Mouse (Mus musculus): Measurements from ENCODE around the gene Rnf220.

- no peak for TF ChIP-seq POLR2A (IDR thresholded peaks at IDR 0.05; ENCODE audit: low read depth, low read length)
- TF ChIP-seq EP300 (IDR thresholded peaks at IDR 0.05; ENCODE audit: low read length), result no peak
- TF ChIP-seq CTCF (conservative IDR thresholded peaks at IDR 0.05 in 1 of 2, IDR thresholded peaks at IDR 0.05 in 1 of 2; ENCODE audit: low read depth in 2 of 2, low read length in 2 of 2), result no peak
- TF ChIP-seq NRF1 (IDR thresholded peaks at IDR 0.05; ENCODE audit: low read depth, low read length), result no peak
- TF ChIP-seq TCF12 (IDR thresholded peaks at IDR 0.05; ENCODE audit: low read depth, low read length), result no peak
- no peak for TF ChIP-seq ZC3H11A (IDR thresholded peaks at IDR 0.05; ENCODE audit: low read depth, low read length)
- TF ChIP-seq UBTF (IDR thresholded peaks at IDR 0.05; ENCODE audit: low read depth, low read length), result no peak
- no peak for TF ChIP-seq RCOR1 (conservative IDR thresholded peaks at IDR 0.05; ENCODE audit: low read depth, low read length)
- no peak for TF ChIP-seq SIN3A (IDR thresholded peaks at IDR 0.05; ENCODE audit: low read length)
- no peak for TF ChIP-seq CHD2 (IDR thresholded peaks at IDR 0.05; ENCODE audit: low read length)
- TF ChIP-seq MXI1 (IDR thresholded peaks at IDR 0.05; ENCODE audit: low read depth, low read length), result no peak
- no peak for TF ChIP-seq ZMIZ1 (IDR thresholded peaks at IDR 0.05; ENCODE audit: low read depth, low read length)
- TF ChIP-seq MAX (IDR thresholded peaks at IDR 0.05; ENCODE audit: low read length), result no peak
These were observed 43.7 kb upstream of the Rnf220 start for GRCm38 (mm10) chr4:117540571-117540970.

Measured in CH12.LX (cell line).